Mouse (Mus musculus) MN1 (cell line): ENCODE results near the gene Myh7.
A peak's percentile ranks its signal among the peaks of the same experiment; 100 is the strongest.
"Not testable (repeated sequence)": the region's sequence is repeated elsewhere in the genome, so short reads cannot be mapped to it uniquely, and the experiment has no call there.

Source experiments
- DNase-seq: peaks from one replicate; pipeline ENCODE4 v3.0.0-alpha.2; 2016; ENCODE audit warnings: low spot score

The Myh7 gene

DNA sequence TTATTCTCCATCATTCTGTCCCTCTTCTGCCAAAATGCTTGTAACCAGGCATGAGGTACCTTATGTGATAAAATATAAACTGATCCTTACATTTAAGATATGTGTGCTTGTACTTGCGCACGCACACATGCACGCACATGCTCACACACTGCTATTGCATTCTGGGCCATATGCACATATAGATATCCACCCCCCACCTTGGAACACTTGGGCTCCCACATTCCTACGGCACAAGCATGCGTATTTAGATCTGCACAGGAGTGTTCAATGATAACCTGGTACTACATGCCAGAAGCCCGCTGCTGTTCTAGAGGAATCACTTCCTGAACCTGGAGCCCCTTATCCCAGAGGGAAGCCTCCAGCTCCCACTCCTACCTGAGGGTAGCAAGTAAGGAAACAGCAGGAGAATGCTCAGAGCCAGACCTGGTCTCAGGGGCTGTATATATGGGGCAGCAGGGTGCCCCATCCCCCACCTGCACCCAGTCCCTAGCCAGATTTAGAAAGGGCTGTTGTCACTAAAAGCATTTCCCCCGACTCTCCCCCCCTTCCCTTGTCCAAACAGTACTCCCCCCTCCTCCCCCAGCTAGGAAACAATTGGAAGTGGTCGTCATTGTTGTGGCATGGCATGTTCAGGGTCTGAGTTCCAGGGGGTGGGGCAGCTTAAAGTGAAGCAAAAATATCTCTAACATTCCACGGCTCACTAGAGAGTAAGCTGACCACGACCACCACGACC, at the start of gene Myh7:
Gene Myh7 (minus strand): TSS at position 491 of the 733 bp plus-strand sequence.
- DNase-seq = no peak

DNA sequence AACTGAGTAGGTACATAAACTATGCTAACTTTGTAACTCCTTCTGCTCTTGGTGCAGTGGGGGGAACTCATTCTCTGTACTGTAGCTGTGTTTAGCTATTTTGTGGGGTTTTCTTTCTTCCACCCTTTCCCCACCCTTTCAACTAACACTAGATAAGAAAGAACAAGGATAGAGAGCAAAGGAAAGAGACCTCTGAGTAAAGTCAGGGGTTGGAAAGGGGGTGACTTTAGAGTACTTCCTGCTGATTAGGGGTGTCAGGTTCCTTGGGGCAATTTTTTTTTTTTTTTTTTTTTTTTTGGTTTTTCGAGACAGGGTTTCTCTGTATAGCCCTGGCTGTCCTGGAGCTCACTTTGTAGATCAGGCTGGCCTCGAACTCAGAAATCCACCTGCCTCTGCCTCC, 49.3 kb upstream of the Myh7 start:
- not testable (repeated sequence) for DNase-seq

DNA sequence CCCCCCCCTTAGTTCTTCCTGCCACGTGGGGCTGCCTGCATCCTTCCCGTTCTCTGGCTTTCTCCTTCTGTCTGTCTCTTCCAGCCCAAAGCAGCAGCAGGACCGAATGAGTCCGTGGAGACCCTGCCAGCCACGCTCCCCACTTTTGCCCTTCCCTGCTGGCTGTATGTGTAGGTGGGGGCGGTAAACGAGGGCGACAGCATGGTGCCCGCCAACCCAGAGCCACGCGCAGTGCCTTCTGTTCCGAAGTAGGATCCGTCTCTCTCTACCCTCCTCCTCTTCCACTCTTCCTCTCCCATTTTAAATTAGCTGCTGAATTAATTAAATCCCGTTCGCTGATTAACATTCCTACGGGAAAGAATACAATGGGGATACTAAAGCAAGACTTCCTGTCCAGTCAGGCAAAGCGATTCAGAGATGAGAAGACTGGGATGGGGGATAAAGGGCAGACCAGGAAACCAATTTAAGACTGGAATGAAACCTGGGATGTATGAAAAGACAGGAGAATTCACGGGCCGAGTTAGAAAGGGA, 38.3 kb upstream of the Myh7 start:
- no peak for DNase-seq

DNA sequence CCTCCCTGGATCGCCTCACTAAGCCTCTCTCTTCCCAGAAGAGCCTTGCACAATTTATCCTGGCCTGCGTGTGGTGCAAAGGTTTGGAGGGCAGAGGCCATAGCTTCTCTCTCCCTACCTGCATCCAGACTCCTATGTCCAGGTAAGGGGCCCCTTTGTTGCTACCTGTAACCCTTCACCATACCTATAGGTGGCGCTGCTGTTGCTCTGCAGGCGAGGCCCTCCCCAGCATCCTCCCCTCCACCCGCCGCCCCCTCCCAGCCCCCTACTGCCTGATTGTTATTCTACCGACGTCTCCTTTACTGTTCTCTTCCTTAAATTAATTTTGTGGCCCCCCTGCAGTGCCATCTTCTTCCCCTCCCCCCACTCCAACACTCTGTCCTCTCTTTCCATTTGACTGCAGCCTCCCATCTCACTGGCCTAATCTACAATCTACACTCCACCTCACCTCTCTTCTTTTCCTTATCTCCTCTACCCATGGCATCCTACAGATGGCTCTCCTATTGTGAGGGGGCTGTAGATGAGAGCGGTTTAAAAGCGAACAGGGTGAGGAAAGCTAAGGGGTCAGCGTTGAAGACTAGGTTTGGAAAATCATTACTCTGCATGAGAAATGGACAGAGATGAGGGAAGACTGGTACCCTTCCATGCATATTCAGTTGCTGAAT, 34.7 kb upstream of the Myh7 start:
- peak; percentile 49 for DNase-seq

DNA sequence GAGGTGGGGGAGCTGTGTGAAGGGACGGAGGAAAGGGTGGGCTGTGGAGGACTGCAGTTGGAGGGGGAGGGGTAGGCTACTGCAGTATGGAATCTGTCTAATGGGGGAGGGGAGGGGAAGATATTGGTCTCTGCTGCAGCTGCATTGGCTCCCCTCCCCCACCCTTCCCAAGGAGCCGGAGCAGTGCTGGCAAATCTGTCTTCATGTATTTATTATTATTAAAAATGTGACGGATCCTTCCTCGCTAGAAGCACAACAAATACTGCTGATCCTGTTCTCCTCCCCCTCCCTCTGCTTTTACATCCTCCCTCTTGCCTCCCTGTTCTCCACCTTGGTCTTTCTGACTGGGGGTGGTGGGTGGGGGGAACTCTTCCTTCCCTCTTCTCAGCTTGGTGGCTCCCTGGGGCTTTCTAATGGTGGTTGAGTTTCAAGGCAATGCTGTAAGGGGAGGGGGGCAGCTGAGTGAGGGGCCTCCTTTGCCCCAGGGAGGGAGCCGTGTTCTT, 34.0 kb upstream of the Myh7 start:
- no peak for DNase-seq

DNA sequence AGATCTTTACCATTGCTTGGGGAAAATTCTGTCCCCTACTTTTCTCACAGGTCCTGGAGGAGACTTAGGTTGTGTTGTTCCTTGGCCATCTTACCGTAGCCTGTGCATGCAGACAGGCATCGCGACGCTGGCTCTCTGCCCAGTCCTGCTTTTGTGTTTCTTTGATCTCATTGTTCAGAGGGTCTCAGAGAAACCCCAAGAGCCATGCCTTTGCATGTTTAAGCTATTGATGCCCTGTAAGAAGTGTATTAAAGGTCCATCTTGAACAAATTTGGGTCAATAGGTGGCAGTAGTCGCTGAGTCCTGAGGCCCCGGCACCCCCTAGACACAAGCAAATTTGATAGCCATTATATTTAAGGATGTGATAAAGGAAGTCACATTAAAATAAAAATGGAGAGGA, 33.2 kb upstream of the Myh7 start:
- DNase-seq = peak; percentile 34

DNA sequence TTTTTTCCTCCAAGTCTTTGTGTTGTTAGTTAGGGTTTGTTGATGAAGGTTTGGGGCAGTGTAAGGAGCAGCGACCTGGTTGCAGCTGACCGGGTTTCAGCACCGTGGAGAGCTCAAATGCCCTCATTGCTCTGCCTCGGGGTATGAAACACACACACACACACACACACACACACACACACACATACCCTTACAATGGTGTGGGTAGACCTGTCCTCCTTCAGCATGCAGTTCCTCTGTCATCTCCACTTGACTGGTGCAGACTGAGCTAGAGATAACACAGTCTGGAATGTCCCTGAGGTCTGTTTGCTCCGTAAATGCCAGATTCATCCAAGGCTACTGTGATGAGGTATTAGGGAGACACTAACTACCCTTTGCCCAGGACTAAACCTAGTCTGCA, 32.8 kb upstream of the Myh7 start:
- no peak for DNase-seq

DNA sequence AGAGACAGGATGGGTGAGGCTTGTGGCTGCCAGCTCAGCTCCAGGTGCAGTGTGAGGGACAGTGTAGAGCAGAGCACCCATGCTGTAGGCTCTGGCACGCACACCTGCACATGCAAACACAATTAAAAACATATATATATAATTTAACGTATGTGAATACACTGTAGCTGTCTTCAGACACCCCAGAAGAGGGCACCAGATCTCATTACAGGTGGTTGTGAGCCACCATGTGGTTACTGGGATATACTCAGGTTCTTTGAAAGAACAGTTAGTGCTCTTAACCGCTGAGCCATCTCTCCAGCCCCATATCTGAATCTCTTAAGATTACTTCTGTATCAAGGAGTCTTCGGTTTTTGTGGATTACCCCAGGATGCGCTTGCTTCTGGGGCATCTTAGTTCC, 31.1 kb upstream of the Myh7 start:
- DNase-seq = no peak

DNA sequence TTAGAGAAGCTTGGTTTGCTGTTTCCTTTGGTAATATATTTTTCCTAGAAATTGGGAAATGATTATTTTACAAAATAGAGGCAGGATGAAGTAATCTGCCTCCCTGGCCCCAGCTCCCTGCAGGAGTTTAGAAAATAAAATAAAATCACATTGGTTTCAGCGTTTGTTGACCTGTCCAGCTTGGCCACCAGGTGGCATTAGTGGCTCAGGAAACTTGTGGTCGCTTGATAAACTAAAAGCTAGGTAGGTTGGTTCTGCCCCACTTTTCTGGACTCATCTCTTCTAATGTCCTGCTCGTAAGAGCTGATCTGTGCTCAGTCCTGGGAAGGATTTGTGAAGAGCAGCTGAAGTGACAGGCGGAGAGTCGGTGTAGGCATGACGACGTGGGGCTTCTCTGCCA, 29.8 kb upstream of the Myh7 start:
- DNase-seq = peak; percentile 79

DNA sequence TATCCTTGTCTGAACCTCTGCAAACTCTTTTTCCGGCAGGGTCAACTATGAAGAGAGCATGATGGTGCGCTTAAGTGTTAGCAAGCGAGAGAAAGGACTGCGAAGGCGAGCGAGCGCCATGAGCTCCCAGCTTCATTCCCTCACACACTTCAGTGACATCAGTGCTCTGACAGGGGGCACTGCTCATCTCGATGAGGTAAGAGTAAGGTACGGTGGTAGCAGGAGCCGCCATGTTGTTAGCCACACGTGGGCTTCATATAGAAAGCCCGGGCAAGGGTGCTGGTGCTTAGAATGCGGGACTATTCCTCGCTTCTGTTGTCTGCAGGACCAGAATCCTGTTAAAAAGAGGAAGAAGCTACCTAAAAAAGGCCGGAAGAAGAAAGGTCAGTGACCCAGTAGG, 28.6 kb upstream of the Myh7 start:
- no peak for DNase-seq

DNA sequence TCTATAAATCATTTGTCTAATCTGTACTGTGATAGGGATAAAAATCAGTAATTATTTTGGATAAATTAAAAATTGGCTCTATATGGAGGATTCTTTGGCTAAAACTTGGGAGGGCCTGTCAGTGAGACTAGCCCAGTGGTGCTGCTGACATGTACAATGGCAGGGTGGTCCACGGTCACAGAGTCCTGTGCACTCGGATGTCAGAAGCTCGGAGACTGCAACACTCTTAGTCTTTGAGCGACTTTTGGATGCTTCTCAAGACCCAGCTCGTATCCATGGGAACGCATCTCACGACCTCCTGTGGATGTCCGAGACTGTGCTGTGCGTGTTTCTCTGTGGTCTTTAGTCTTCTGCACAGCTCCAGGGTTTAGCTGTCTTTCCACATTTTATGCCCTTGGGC, 26.0 kb upstream of the Myh7 start:
- DNase-seq = no peak

DNA sequence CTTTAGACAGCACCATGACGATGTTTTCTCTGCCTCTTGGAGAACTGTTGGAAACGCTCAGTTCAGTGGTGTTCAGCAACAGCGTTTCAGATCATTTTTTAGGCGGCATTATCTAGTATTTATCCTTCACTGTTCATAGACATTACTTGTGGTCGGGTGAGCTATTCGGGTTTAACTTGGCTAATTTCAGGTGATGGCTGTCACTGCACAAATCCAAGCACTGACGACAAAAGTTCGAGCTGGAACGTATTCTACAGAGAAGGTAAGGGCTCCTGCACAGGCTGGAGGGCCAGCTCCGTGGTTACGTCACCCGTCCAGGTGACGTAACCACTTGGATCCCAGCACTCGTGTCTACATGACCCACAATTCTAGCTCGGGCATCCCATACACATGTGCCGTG, 22.4 kb upstream of the Myh7 start:
- no peak for DNase-seq

DNA sequence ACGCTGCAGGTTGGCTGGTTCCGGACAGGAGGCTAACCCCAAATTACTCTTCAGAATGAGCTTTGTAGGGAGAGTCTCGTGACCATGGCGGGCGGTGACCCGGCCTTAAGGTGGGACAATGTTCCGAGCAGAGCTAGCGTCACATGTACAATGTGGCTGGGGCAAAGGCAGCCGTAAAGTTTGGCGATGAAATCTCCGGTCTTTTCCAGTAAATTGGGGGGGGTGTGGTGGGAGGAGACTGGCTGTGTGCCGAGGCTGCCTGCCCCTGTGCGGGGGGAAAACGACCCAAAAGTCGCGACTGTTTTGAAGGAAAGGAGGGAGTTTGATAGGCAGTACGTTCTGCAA, 21.3 kb upstream of the Myh7 start:
- no peak for DNase-seq

DNA sequence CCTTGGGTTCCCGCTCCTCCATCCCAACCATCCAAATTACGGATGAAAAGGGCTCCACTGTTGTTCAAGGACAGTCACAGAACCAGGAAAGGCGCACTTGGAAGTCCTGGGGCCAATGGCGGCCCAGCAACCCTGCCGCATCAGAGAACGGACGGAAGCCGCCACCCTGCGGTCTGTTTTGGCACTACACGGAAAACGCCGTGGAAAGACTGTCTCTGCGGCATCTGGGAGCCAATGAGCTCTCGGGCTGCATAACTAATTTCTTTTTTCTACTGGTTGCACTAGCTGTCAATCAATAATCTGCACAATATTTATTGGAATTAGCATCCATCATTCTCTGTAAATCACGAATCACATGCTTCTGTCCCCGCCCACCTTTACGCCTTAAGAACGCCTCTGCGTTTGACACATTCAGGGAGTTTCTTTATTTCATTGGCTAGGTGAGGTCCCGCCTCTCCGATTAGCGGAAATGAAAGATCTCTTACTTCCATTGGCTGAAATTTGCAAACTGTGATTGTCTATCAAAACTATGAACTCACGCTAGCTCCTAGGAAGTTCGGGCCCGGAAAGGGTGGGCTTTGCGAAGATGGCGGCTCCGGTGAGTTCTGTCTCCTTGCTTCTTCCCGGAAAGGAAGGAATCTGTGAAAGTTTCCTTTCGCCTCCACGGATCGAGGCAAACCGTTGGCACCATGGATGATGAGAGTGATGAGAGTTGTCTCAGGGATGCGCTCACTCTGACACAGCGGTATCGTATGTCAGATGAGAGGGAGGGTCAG, 20.8 kb upstream of the Myh7 start, which contains the start of gene Ngdn:
Gene Ngdn (plus strand): TSS at position 464 of the 776 bp plus-strand sequence.
- DNase-seq = peak; percentile 99

DNA sequence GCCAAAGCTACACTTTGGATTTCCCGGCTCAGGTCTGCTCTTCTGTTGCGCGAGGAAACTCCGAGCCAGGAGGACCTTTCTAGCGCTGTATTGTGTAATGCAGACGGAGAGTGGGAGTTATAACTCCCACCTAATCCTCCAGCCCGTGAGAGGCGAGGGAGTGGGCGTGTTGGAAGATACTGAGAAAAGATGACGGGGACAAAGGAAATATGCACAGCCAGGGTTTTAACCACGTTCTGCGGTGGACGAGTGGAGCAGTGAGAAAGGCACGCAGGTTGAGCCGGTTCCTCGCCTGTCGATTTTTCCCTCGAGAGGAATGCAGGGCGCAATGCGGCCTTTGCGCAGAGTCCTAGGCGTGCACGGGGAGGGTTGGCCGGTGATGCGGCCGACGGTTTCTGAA, 20.2 kb upstream of the Myh7 start:
- no peak for DNase-seq

DNA sequence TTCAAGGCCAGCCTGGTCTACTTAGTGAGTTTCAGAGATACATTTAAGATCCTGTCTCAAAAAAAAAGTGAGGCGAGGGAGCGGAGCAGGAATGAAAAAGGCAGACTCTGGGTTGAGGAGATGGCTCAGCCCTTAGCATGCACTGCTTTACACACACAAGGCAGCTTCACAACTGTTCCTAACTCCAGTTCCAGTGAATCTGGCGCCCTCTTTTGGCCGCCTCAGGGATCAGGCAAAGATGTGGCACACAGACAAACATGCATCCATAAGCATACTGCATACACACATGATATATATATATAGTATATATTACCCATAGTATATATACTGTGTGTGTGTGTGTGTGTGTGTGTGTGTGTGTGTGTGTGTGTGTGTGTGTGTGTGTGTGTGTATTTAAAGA, 16.7 kb upstream of the Myh7 start:
- no peak for DNase-seq

DNA sequence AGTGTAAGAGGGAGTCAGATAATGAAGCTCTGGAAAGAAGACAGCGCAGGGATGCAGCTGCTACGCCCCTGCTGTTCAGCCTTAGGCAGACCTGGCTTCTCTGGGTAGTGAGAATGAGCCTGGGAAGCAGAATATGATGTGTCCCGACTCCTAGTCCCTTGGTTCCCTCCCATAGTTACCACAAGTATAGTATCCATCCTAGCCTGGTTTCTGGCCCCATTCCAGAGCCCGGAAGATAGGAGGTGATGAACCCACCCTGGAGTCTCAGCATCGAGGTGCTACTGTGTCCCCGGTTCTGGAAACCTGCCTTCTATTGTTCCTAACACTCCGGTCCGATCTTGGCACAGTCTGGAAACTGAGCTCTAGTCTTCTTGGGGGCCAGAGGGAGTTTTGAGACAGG, 14.0 kb upstream of the Myh7 start:
- DNase-seq = no peak

DNA sequence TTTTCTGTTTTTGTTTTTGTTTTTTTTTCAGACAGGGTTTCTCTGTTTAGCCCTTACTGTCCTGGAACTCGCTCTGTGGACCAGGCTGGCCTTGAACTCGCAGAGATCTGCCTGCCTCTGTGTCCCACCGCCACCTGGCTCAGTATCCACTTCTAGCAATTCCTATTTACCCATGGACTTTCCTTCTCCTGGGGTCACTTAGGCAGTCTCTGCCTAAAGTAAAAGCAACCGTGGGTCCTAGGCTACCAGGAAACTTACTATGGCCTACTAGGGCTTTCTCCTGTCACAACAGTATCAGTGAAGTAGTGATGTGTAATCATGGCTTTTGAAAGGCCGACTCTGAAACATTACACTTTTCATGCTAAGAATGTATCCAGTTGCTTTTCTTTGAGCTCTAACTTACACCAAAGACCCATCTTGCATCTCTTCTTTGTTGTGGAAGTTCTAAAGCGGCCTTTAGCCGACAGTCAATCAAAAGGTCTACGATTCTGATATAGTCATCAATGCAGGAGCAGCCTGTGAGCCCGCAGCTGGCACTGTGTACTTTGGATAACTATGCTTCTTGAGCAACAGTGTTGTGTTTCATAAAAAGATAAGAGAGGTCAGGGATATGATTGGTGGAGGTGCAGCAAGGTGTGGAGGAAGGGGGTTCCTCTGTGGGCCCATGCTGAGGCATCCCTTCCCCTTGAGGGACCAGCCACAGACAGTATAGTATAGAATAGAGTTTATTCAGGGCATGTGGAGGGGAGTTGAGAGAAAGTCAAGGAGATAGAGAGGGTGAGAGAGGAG, 12.9 kb upstream of the Myh7 start:
- DNase-seq = no peak

DNA sequence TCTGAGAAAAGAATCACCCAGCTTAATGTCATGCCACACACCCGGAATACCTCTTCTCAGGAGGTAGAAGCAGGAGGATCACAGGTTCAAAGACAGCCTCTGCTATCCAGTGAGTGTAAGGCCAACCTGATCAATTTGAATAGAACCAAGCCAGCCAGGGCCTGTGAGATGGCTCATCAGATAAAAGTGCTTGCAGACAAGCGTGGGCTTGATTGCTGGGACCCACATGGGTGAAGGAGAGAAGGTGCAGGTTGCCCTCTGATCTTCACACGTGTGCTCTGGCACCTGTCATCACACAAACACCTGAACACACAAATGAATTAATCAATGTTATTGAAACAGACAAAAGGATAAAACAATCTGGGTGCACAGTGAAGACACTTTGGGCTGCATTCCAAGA, 12.1 kb upstream of the Myh7 start:
- no peak for DNase-seq

DNA sequence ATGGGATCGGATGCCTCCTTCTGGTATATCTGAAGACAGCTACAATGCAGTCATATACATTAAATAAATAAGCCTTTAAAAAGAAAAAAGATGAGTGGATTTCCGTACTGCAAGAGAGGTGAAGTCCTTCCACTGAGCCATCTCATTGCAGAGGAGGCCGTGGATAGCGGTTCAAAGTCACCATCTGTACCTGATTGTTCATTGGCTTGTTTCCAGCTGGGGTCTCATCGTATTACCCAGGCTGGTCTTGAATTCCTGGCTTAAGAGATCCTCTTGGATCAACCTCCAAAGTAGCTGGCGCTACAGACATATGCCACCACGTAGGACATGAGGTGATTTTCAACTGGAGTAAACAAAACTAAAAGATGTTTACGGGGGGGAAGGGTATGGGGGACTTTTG, 11.5 kb upstream of the Myh7 start:
- no peak for DNase-seq

DNA sequence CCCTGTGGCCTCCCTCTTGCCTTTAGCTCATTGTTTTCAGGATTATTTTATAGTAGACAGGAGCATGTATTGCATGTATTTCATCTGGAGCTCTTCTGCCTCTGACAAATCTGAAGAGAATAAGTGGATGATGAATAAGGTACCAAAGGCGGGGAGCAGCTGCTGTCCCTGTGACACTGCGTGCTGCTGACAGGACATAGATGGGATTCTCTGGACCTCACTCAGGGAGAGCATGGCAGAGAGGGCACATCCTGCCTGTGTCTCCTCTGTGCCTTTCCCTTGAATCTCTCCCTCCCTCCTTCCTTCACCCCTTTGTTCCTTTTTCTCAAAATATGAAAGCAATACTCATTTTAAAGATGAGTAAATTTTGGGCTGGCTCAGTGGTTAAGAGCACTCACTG, 11.1 kb upstream of the Myh7 start:
- DNase-seq = no peak
